Mouse (Mus musculus) cerebellum, adult 9-10 months (tissue): ENCODE data around the gene Gm11568.
"Not testable (repeated sequence)": the region's sequence is repeated elsewhere in the genome, so short reads cannot be mapped to it uniquely, and the experiment has no call there.

Experiments used
- DNase-seq: peaks from one replicate; pipeline ENCODE4 v3.0.0; 2022

Gm11568 gene

GRCm38 (mm10) chr11:99857617-99858016, at the start of gene Gm11568:
TSS of gene Gm11568 (plus strand) at chr11:99857917.
- no peak for DNase-seq

GRCm38 (mm10) chr11:99809792-99810191, 47.9 kb upstream of the Gm11568 start, which contains the start of gene Krtap4-13:
TSS of gene Krtap4-13 (minus strand) at chr11:99809892.
- DNase-seq: not testable (repeated sequence)

DNA sequence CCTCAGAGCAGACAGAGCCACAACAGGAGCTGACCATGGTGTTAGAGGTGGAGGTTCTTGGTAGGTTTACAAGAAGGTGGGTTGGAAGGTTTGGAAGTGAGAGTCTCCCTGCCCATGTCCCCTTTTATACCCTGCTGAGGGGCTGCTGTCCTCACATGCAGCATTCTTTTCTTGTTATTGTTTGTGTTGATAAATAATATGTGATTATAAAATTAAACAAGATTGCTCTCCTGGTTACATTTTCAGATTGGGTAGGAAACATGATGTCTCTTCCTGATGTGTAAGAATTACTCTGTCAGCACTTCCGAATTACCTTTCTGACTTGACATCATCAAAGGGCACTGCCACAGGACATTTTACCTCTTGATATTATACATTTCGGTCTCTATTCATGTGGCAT, 42.2 kb upstream of the Gm11568 start, which contains the start of gene Gm11564:
Gene Gm11564, minus strand, starts transcription at position 101 of the 400 bp plus-strand sequence.
- DNase-seq: not testable (repeated sequence)

GRCm38 (mm10) chr11:99837966-99838365, 19.8 kb upstream of the Gm11568 start, which contains the start of gene 2300003K06Rik:
TSS of gene 2300003K06Rik (minus strand) at chr11:99838066.
- no peak for DNase-seq

DNA sequence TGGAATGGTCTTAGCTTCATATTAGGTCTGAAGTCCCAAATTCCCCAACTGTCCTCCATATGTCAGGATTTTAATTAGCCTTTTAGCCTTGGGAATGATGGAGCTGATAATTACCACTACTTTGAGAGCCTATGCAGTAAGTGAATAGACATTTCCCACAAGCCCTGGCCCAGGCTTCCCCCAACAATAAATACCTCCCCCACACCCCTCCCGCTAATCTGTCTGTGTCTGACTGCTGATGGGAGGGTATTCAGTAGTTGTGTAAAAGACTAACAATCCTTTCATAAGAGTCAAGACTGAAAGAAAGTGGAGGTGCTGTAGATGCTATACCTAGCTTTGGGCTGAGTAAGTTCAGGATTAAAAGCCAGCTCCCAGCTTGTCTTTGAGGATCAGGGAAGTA, 15.5 kb upstream of the Gm11568 start:
- no peak for DNase-seq

DNA sequence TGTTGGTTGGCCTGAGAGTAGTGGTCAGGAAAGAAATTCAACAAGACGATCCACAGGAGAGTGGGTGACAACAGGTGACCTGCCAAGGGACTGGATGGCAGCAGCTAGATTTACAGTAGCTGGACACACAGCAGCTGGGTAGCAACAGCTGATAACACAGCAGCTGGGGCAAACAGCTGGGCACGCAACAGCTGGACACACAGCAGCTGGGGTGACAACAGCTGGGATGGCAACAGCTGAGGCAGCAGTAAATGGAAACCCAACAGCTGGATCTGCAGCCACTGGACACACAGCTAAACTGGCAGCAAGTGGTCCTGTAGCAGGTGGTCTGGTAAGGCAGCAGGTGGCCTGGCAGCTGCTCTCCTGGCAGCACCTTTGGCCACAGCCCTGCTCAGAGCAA, 11.0 kb upstream of the Gm11568 start:
- no peak for DNase-seq

- no peak for DNase-seq
Observed at GRCm38 (mm10) chr11:99851508-99851907, 6.2 kb upstream of the Gm11568 start, which contains the start of gene Krtap4-16. TSS of gene Krtap4-16 (minus strand) at chr11:99851608.

DNA sequence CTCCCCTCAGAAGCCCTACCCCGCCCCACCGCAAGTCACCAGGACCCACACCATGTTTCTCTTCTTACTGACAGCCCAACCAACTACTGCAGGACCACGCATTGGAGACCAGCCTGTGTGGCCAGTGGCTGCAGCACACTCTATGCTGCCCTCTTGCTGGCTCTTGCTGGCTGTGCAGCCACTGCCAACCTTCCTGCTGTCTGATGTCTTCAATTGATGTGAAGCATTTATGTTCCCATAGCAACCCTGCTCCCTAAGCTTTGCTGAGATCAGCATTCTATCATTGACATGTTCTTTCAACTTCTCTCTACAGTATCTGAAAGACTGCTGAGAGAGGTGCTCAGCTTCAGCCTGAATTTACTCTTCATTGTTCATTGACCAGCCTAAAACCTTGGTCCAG, 3.6 kb upstream of the Gm11568 start:
- no peak for DNase-seq

DNA sequence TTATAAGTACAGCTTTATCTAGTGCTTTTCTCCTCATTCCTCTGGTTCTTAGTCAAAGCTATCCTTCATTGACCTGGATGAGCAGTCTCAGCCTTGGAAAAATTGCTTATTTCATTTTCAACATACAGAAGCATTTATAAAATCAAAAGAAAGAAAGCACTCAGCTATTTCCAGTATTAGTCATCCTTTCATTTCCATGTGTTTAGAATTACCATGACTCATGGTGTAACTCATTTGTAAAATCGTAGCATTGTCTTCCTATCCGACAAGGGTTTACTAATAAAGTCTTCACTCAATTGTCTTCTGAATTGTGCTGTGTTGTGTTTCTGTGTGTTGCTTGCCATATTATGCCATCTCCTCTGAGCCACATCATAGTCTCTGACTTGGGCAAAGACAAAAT, 1.0 kb downstream of the Gm11568 start:
- no peak for DNase-seq

DNA sequence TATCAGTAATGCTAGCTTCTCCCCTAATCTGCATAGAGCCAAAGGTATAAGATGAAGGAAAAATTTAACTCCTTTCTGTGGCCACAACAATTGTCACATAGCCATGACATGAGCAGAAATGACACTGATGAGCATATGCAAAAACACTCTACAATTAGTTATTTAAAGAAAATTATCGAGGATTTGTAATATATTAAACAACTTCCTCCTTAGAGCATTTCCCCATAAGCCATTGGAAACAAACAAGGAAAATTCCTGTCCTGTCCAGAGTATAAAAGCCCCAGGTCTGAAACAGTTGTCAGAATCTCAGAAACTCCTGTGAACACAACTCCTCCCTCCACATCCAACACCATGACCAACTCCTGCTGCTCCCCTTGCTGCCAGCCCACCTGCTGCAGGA, 6.5 kb downstream of the Gm11568 start, which contains the start of gene Gm11559:
Gene Gm11559, plus strand, starts transcription at position 301 of the 400 bp plus-strand sequence.
- DNase-seq: not testable (repeated sequence)

GRCm38 (mm10) chr11:99873089-99873488, 15.4 kb downstream of the Gm11568 start, which contains the start of gene Krtap9-1:
TSS of gene Krtap9-1 (plus strand) at chr11:99873389.
- not testable (repeated sequence) for DNase-seq

- DNase-seq: not testable (repeated sequence)
Observed at GRCm38 (mm10) chr11:99878887-99879286, 21.2 kb downstream of the Gm11568 start, which contains the start of gene Gm11567. TSS of gene Gm11567 (plus strand) at chr11:99879187.

- no peak for DNase-seq
Observed at GRCm38 (mm10) chr11:99907620-99908019, 49.9 kb downstream of the Gm11568 start, which contains the start of gene Krtap31-1. TSS of gene Krtap31-1 (plus strand) at chr11:99907920.
